Mouse (Mus musculus) limb, embryonic 11.5 days (tissue): ENCODE results near the gene Stmn3. TPM values are rescaled to one million over a fixed set of nuclear protein-coding genes. Genes with fewer than 3 reads are reported as not detected.
"Not testable (repeated sequence)": the region's sequence is repeated elsewhere in the genome, so short reads cannot be mapped to it uniquely, and the experiment has no call there.

Source experiments
- ATAC-seq: fragments of 200-750 bp; cut with Nextera tagmentation; 2 replicates; pipeline ENCODE4 v1.8.0; 2017; ENCODE audit warnings: low read depth; ENCODE audit not compliant: insufficient number of reproducible peaks, low FRiP score, low TSS enrichment
- DNase-seq: peaks from one replicate; pipeline ENCODE4 v3.0.0-alpha.2; 2015; ENCODE audit warnings: low spot score
- H3K27ac ChIP-seq: fragments of 300-500 bp; sonication (generic); replicated peaks from 2 replicates; pipeline ENCODE4 v1.5.1; 2014; ENCODE audit warnings: low read depth, mild to moderate bottlenecking, low read length
- H3K27me3 ChIP-seq: fragments of 300-500 bp; sonication (generic); 2 replicates; pipeline ENCODE4 v1.6.1; 2014; ENCODE audit warnings: mild to moderate bottlenecking, low read length, mixed read lengths; ENCODE audit not compliant: control insufficient read depth, insufficient read depth
- H3K36me3 ChIP-seq: fragments of 300-500 bp; sonication (generic); 2 replicates; pipeline ENCODE4 v1.6.1; 2014; ENCODE audit warnings: mild to moderate bottlenecking, low read length, moderate library complexity, mixed read lengths; ENCODE audit not compliant: control insufficient read depth, insufficient read depth
- H3K4me1 ChIP-seq: fragments of 300-500 bp; sonication (generic); 2 replicates; pipeline ENCODE4 v1.6.1; 2014; ENCODE audit warnings: low read length, mixed read lengths; ENCODE audit not compliant: control insufficient read depth, insufficient read depth
- H3K4me2 ChIP-seq: fragments of 300-500 bp; sonication (generic); 2 replicates; pipeline ENCODE4 v1.6.1; 2014; ENCODE audit warnings: low read depth, mild to moderate bottlenecking, moderate library complexity; ENCODE audit not compliant: severe bottlenecking
- H3K4me3 ChIP-seq: fragments of 300-500 bp; sonication (generic); 2 replicates; pipeline ENCODE4 v1.5.1; 2014; ENCODE audit warnings: low read depth, low read length
- H3K9ac ChIP-seq: fragments of 300-500 bp; sonication (generic); 2 replicates; pipeline ENCODE4 v1.6.1; 2014; ENCODE audit warnings: mild to moderate bottlenecking, low read length
- H3K9me3 ChIP-seq: fragments of 300-500 bp; sonication (generic); 2 replicates; pipeline ENCODE4 v1.6.1; 2016; ENCODE audit warnings: low read length; ENCODE audit not compliant: control insufficient read depth
- WGBS: fragments of 180-500 bp; shearing (Covaris S2); extraction: QIAGEN DNeasy Blood & Tissue Kit; methylation state at CpG from one replicate; pipeline ENCODE4 v1.1.7; 2014; 5-methylcytosine and 5-hydroxymethylcytosine counted together
- polyA plus RNA-seq: library from polyadenylated mRNA; unstranded; fragments of >200 nt; fragmentation: Nextera tagmentation; extraction: Ambion mirVana; gene quantifications from 2 replicates; pipeline ENCODE4 v1.2.1, GENCODE M21; 2014

Gene Stmn3
- polyA plus RNA-seq, 1 experiment from 2014 or later = 0.91 TPM

GRCm38 (mm10) chr2:181302041-181302440 lies 12.3 kb downstream of the Stmn3 start:
- no peaks in the 10 kb centered on the region for H3K4me1 ChIP-seq
- no peak overlapping the region for H3K9ac ChIP-seq
- no peak overlapping the region for H3K27ac ChIP-seq
- peak; percentile 65 for DNase-seq
- no peak overlapping the region for H3K4me3 ChIP-seq
- H3K9me3 ChIP-seq = no peaks in the 10 kb centered on the region
- no peak for ATAC-seq
- peaks cover 10% of the 10 kb centered on the region for H3K27me3 ChIP-seq
- H3K4me2 ChIP-seq = no peak overlapping the region
- 16% methylated on average over 3 of the region's 3 CpGs for WGBS
- H3K36me3 ChIP-seq = no peaks in the 10 kb centered on the region; the same call in 1 of the 2 replicates

GRCm38 (mm10) chr2:181290937-181291336 lies 23.4 kb downstream of the Stmn3 start:
- no peaks in the 10 kb centered on the region for H3K9me3 ChIP-seq
- ATAC-seq (no peak), DNase-seq (no peak)
- no peak overlapping the region for H3K4me2 ChIP-seq
- H3K27me3 ChIP-seq = no peaks in the 10 kb centered on the region
- H3K4me1 ChIP-seq = peaks cover 3% of the 10 kb centered on the region; the same call in 1 of the 2 replicates
- H3K36me3 ChIP-seq = peaks cover 2% of the 10 kb centered on the region; the same call in 1 of the 2 replicates
- H3K9ac ChIP-seq = no peak overlapping the region
- no peak overlapping the region for H3K4me3 ChIP-seq
- H3K27ac ChIP-seq = no peak overlapping the region
- 80% methylated on average over 1 of the region's 1 CpGs for WGBS

GRCm38 (mm10) chr2:181288691-181289090 lies 25.6 kb downstream of the Stmn3 start:
- no peak overlapping the region for H3K9ac ChIP-seq
- peak overlapping the region; percentile 63; the same call in 1 of the 2 replicates for H3K4me3 ChIP-seq
- H3K27me3 ChIP-seq = no peaks in the 10 kb centered on the region
- ATAC-seq (no peak), DNase-seq (no peak)
- no peaks in the 10 kb centered on the region for H3K9me3 ChIP-seq
- H3K27ac ChIP-seq = no peak overlapping the region
- no peaks in the 10 kb centered on the region for H3K36me3 ChIP-seq
- 79% methylated on average over 3 of the region's 3 CpGs for WGBS
- H3K4me2 ChIP-seq = peak overlapping the region; percentile 46
- H3K4me1 ChIP-seq = peaks cover 3% of the 10 kb centered on the region; the same call in 1 of the 2 replicates

- ATAC-seq (peak; percentile 95), DNase-seq (peak; percentile 93)
- not testable (repeated sequence) for H3K27me3 ChIP-seq, H3K4me1 ChIP-seq, H3K36me3 ChIP-seq, H3K9me3 ChIP-seq
- WGBS = under 1% methylated on average over 24 of the region's 38 CpGs
- Histone ChIP-seq H3K27ac (peak within 1 kb of the TSS; percentile 94), H3K9ac (peak within 1 kb of the TSS; percentile 90), H3K4me3 (peak within 1 kb of the TSS; percentile 63), H3K4me2 (peak within 1 kb of the TSS; percentile 70)
These were observed 26.3 kb downstream of the Stmn3 start, which contains the start of gene Gmeb2 for GRCm38 (mm10) chr2:181287958-181288350. Gene Gmeb2, minus strand, starts transcription at chr2:181288035.

GRCm38 (mm10) chr2:181287338-181287957 lies 26.9 kb downstream of the Stmn3 start:
- Histone ChIP-seq H3K4me1 (peaks cover 3% of the 10 kb centered on the region; the same call in 1 of the 2 replicates), H3K4me2 (peak overlapping the region; percentile 70), H3K9me3 (no peaks in the 10 kb centered on the region), H3K36me3 (no peaks in the 10 kb centered on the region), H3K9ac (peak overlapping the region; percentile 90), H3K4me3 (peak overlapping the region; percentile 63), H3K27ac (peak overlapping the region; percentile 94), H3K27me3 (no peaks in the 10 kb centered on the region)
- peak; percentile 88 for DNase-seq
- WGBS = 2% methylated on average over 25 of the region's 71 CpGs
- peak; percentile 82 for ATAC-seq

- peak overlapping the region; percentile 63 for H3K4me3 ChIP-seq
- ATAC-seq (no peak), DNase-seq (no peak)
- H3K9ac ChIP-seq = peak overlapping the region; percentile 90
- H3K27me3 ChIP-seq = no peaks in the 10 kb centered on the region
- H3K27ac ChIP-seq = peak overlapping the region; percentile 94
- no peaks in the 10 kb centered on the region for H3K9me3 ChIP-seq
- peaks cover 3% of the 10 kb centered on the region; the same call in 1 of the 2 replicates for H3K4me1 ChIP-seq
- 58% methylated on average over 6 of the region's 6 CpGs for WGBS
- H3K4me2 ChIP-seq = peak overlapping the region; percentile 70
- H3K36me3 ChIP-seq = no peaks in the 10 kb centered on the region
These were observed 27.5 kb downstream of the Stmn3 start for GRCm38 (mm10) chr2:181286629-181287337.

GRCm38 (mm10) chr2:181279968-181280367 lies 34.3 kb downstream of the Stmn3 start:
- H3K36me3 ChIP-seq = peaks cover 4% of the 10 kb centered on the region

GRCm38 (mm10) chr2:181277866-181278265 lies 36.4 kb downstream of the Stmn3 start:
- WGBS = 86% methylated on average over 3 of the region's 3 CpGs
- no peak overlapping the region for H3K9ac ChIP-seq
- no peak overlapping the region for H3K4me3 ChIP-seq
- no peaks in the 10 kb centered on the region for H3K9me3 ChIP-seq
- H3K27ac ChIP-seq = no peak overlapping the region
- H3K4me1 ChIP-seq = no peaks in the 10 kb centered on the region
- ATAC-seq (no peak), DNase-seq (no peak)
- peaks cover 6% of the 10 kb centered on the region for H3K36me3 ChIP-seq
- no peaks in the 10 kb centered on the region for H3K27me3 ChIP-seq
- H3K4me2 ChIP-seq = no peak overlapping the region

More at GRCm38 (mm10) chr2:181279968-181280367, 34.3 kb downstream of the Stmn3 start:
- no peak overlapping the region for H3K9ac ChIP-seq
- 93% methylated on average over 1 of the region's 1 CpGs for WGBS
- no peaks in the 10 kb centered on the region for H3K4me1 ChIP-seq
- no peak for DNase-seq
- H3K27me3 ChIP-seq = no peaks in the 10 kb centered on the region
- no peak overlapping the region for H3K4me3 ChIP-seq
- H3K4me2 ChIP-seq = no peak overlapping the region
- H3K9me3 ChIP-seq = no peaks in the 10 kb centered on the region
- no peak overlapping the region for H3K27ac ChIP-seq
- no peak for ATAC-seq
